Mouse (Mus musculus) ES-E14 (cell line): ENCODE results near the gene Fzd7. TPM values are rescaled to one million over a fixed set of nuclear protein-coding genes. Genes with fewer than 3 reads are reported as not detected.

Experiments
- DNase-seq: peaks from one replicate; pipeline ENCODE4 v3.0.0-alpha.2; 2013; ENCODE audit warnings: low read depth, low spot score
- H3K27ac ChIP-seq: 2 replicates; pipeline ENCODE4 v1.5.1; 2012; ENCODE audit warnings: low read depth, mild to moderate bottlenecking, low read length, moderate library complexity, mixed read lengths; ENCODE audit not compliant: poor library complexity, insufficient read depth, severe bottlenecking
- H3K36me3 ChIP-seq: 2 replicates; pipeline ENCODE4 v1.6.1; 2012; ENCODE audit warnings: mild to moderate bottlenecking, low read length, moderate library complexity, mixed read lengths; ENCODE audit not compliant: control insufficient read depth, poor library complexity, insufficient read depth, severe bottlenecking
- H3K4me1 ChIP-seq, 2 experiments: fragments of 150-350 bp in 1 of 2; sonication (generic) in 1 of 2; 2 replicates each; pipeline ENCODE4 v1.6.1; 2012; ENCODE audit warnings: low read length in 2 of 2, mild to moderate bottlenecking in 1 of 2, mixed read lengths in 1 of 2; ENCODE audit not compliant: control insufficient read depth in 2 of 2, insufficient read depth in 2 of 2, poor library complexity in 1 of 2
- H3K4me3 ChIP-seq, 2 experiments: fragments of 150-350 bp in 1 of 2; sonication (generic) in 1 of 2; 2 replicates each; pipeline ENCODE4 v1.5.1; 2012; ENCODE audit warnings: low read length in 2 of 2, low read depth in 1 of 2, mild to moderate bottlenecking in 1 of 2, mixed read lengths in 1 of 2; ENCODE audit not compliant: insufficient read depth in 1 of 2, poor library complexity in 1 of 2, severe bottlenecking in 1 of 2
- H3K9ac ChIP-seq: 2 replicates; pipeline ENCODE4 v1.6.1; 2012; ENCODE audit warnings: low read depth, mild to moderate bottlenecking, low read length, mixed read lengths; ENCODE audit not compliant: poor library complexity, insufficient read depth, severe bottlenecking
- H3K9me3 ChIP-seq: fragments of 150-350 bp; sonication (generic); 2 replicates; pipeline ENCODE4 v1.6.1; 2012; ENCODE audit warnings: low read depth, mild to moderate bottlenecking, low read length; ENCODE audit not compliant: control insufficient read depth, insufficient read depth
- CHD2 ChIP-seq: IDR thresholded peaks from 2 replicates; pipeline ENCODE4 v1.6.1; 2014; ENCODE audit warnings: mild to moderate bottlenecking, low read depth, low read length, inconsistent platforms
- HCFC1 ChIP-seq: IDR thresholded peaks from 2 replicates; pipeline ENCODE4 v1.6.1; 2012; ENCODE audit warnings: low read length, inconsistent platforms, borderline replicate concordance; ENCODE audit not compliant: insufficient read depth
- MAFK ChIP-seq: IDR thresholded peaks from 2 replicates; pipeline ENCODE4 v1.6.1; 2014; ENCODE audit warnings: mild to moderate bottlenecking, low read depth, low read length, inconsistent platforms; ENCODE audit not compliant: insufficient read depth
- ZC3H11A ChIP-seq: IDR thresholded peaks from 2 replicates; pipeline ENCODE4 v1.6.1; 2012; ENCODE audit warnings: low read depth, mild to moderate bottlenecking, inconsistent platforms, low read length, borderline replicate concordance
- ZNF384 ChIP-seq: IDR thresholded peaks from 2 replicates; pipeline ENCODE4 v1.6.1; 2012; ENCODE audit warnings: low read depth, low read length, inconsistent platforms
- in situ Hi-C, 2 experiments: fragments of 600-800 bp; cut with MboI; formaldehyde crosslinking; loops; one replicate each; pipeline ENCODE4 v1.15.1; 2025; ENCODE audit warnings: low sequenced_read_pairs in 2 of 2, inconsistent platforms in 1 of 2; ENCODE audit not compliant: unreplicated experiment in 2 of 2
- total RNA-seq: library from RNA; depleted of rRNA; stranded (reverse); fragments of 300-350 nt; gene quantifications from 2 replicates; pipeline ENCODE4 v1.2.3, GENCODE M21; 2012; rRNA removed

The Fzd7 gene
- total RNA-seq, 1 experiment: 57.9 TPM

DNA sequence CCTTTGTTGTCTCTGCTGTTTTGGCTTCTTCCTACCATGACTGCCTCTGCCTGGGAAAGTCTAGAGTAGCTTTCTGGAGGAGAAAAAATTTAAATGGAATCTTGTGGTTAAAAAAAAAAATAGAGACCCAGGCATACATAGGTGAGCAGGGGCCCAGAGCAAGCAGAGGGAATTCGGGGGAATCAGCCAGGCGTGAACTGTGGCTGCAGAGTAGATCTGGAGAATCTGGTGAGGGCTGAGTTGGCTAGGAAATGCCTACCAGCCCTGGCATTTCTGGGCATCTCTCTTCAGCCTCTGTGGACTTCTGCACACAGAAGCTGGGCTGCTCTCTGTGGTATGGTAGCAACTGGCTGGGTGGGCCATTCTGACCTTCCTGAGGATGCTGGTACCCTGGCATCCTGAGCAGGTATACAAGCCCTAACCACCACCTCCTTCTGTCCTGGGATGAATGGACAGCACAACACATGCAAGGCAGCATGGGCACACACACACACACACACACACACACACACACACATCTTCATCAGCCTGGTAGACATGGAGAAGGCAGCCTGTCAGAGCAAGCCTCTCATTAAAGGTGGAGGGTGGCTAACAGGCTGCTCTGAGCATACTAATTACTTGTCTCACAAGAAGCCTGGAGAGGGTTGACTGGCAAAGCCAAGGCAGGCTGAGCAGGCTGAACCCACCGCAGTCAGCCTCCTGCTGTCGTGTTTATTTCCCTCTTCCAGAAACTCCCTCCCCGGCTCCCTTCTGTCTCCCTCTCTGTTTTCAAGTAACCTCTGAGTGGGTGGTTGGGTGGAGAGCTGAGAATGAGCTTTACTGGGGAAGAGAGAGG, 53.0 kb downstream of the Fzd7 start:
- in situ Hi-C loops: no loop called here
- H3K9ac ChIP-seq: no peak overlapping the region
- no peaks in the 10 kb centered on the region for H3K9me3 ChIP-seq
- DNase-seq: no peak
- no peak overlapping the region for H3K4me3 ChIP-seq
- peaks cover 0 to 3% of the 10 kb centered on the region in 2 experiments; a peak in 1 of 4 replicates for H3K4me1 ChIP-seq
- no peak overlapping the region for H3K27ac ChIP-seq
- TF ChIP-seq ZNF384 (no peak), MAFK (no peak), CHD2 (no peak), ZC3H11A (no peak), HCFC1 (no peak)
- no peaks in the 10 kb centered on the region for H3K36me3 ChIP-seq

Other genes starting within 250 kb of the Fzd7 start
- 18.4 and 23.2 TPM in 2 replicates for gene Als2, start 245.2 kb upstream of the Fzd7 start, total RNA-seq
- gene Cdk15, start 225.5 kb upstream of the Fzd7 start, total RNA-seq: 0.32 and 0.58 TPM in 2 replicates
- 4.0 and 5.8 TPM in 2 replicates for gene Gm973, start 33.8 kb downstream of the Fzd7 start, total RNA-seq
- 77.9 and 161 TPM in 2 replicates for gene Sumo1, start 188.4 kb downstream of the Fzd7 start, total RNA-seq
- 441 and 569 TPM in 2 replicates for gene Nop58, start 202.5 kb downstream of the Fzd7 start, total RNA-seq